Mouse (Mus musculus) ES-E14 (cell line): ENCODE results near the gene Tcf19.

Experiments
- CHD2 ChIP-seq: IDR thresholded peaks from 2 replicates; pipeline ENCODE4 v1.6.1; 2014; ENCODE audit warnings: mild to moderate bottlenecking, low read depth, low read length, inconsistent platforms
- HCFC1 ChIP-seq: IDR thresholded peaks from 2 replicates; pipeline ENCODE4 v1.6.1; 2012; ENCODE audit warnings: low read length, inconsistent platforms, borderline replicate concordance; ENCODE audit not compliant: insufficient read depth

- TF ChIP-seq HCFC1: no peak
- no peak for TF ChIP-seq CHD2
Measured at GRCm38 (mm10) chr17:35515911-35516640, 548 bp downstream of the Tcf19 start.
